Comparison of ENCODE assay signal across 30 mouse cellular contexts in the genomic region with DNA sequence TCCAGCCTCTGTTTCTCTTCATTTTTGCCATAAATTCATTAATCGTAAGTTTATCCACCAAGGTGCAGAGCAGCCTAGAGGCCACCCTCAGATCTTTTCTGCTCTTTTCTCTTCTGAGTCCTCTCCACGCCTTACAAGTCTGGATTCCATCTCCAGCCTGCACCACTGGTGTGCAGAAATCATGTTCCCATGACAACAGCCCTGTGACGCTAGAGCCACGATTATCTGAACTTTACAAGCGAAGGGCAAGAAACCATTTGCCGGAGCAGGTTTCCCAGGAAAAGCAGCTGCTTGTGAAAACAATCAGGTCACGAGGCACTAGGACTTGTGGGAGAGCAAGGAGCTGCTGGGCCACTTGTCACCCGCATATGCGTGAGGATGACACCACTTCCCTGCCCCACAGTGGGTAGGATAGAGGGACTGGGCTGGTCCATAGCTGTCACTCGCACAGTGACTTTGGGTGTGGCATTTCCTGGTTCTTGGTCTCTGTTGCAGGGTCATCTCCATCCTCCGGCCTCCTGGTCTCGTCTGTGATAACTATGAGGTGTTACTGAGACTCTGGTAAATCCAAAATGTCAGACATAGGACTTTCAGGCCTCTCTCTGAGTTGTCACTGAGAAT. TPM values are rescaled to one million over a fixed set of nuclear protein-coding genes. Genes with fewer than 3 reads are reported as not detected.
A peak's percentile ranks its signal among the peaks of the same experiment; 100 is the strongest.
DNase-seq lines count a peak whose midpoint lies in the region; ATAC-seq and TF ChIP-seq lines count a peak whose summit lies in the region.
"Had no signal": no experiment of that assay in that cellular context is flagged by ENCODE, and none has a peak within 500 bp of the region (broad histone marks: within the 10 kb centered on the region; RNA-seq: fewer than 3 reads in every experiment).

No protein-coding gene starts in this region.

- 0 out of 2 replicates have a peak, but pooled peaks cover 3% of the 10 kb centered on the region for H3K4me1 ChIP-seq in hindbrain, embryonic 15.5 days (replicated peaks)
- H3K4me1 ChIP-seq in hindbrain, embryonic 12.5 days = no peaks in the 10 kb centered on the region
- H3K4me1 ChIP-seq in midbrain, embryonic 16.5 days (ENCODE audit: control insufficient read depth, insufficient read depth, low read length) = no peaks in the 10 kb centered on the region
- H3K4me1 ChIP-seq in midbrain, embryonic 13.5 days (replicated peaks) = no peaks in the 10 kb centered on the region
- H3K4me1 ChIP-seq: heart, embryonic 12.5 days; limb, embryonic 10.5 days had no signal

- no peak overlapping the region for H3K27ac ChIP-seq in hindbrain, embryonic 15.5 days (replicated peaks)
- no peak overlapping the region for H3K27ac ChIP-seq in hindbrain, embryonic 12.5 days
- no peak overlapping the region for H3K27ac ChIP-seq in midbrain, embryonic 16.5 days (ENCODE audit: low read length)
- no peak overlapping the region for H3K27ac ChIP-seq in midbrain, embryonic 13.5 days
- H3K27ac ChIP-seq: gastrocnemius, adult 2 months; limb, embryonic 10.5 days had no signal

- no peaks in the 10 kb centered on the region for H3K27me3 ChIP-seq in hindbrain, embryonic 15.5 days
- no peaks in the 10 kb centered on the region for H3K27me3 ChIP-seq in hindbrain, embryonic 12.5 days
- H3K27me3 ChIP-seq in midbrain, embryonic 16.5 days (ENCODE audit: control insufficient read depth, insufficient read depth, low read depth, low read length) = no peaks in the 10 kb centered on the region
- no peaks in the 10 kb centered on the region for H3K27me3 ChIP-seq in midbrain, embryonic 13.5 days
- H3K27me3 ChIP-seq: heart, embryonic 12.5 days had no signal

- peak; percentile 20 for DNase-seq in adrenal gland, adult 2 months
- no peak for DNase-seq in adrenal gland, adult 8-10 months
- DNase-seq in brain, embryonic 14.5 days (ENCODE audit: low read depth) = peak; percentile 42
- DNase-seq in thymus, postnatal 25 days = no peak
- DNase-seq: cerebellum, adult 18-20 months; cerebellum, postnatal 25 days; embryo, embryonic 11 days; gastrocnemius, adult 2 months; heart, postnatal 14 days; kidney, postnatal 36 days; liver, postnatal 0 days; spleen, adult 18-20 months; thymus, postnatal 4 days had no signal

- H3K36me3 ChIP-seq in hindbrain, embryonic 15.5 days = no peaks in the 10 kb centered on the region
- H3K36me3 ChIP-seq in hindbrain, embryonic 12.5 days = no peaks in the 10 kb centered on the region
- no peaks in the 10 kb centered on the region for H3K36me3 ChIP-seq in midbrain, embryonic 16.5 days (ENCODE audit: control insufficient read depth, insufficient read depth, low read length)
- H3K36me3 ChIP-seq in midbrain, embryonic 13.5 days = no peaks in the 10 kb centered on the region
- H3K36me3 ChIP-seq: heart, embryonic 12.5 days; limb, embryonic 10.5 days had no signal

- TF ChIP-seq POLR2A in brain, embryonic 14.5 days (IDR thresholded peaks at IDR 0.05; ENCODE audit: borderline replicate concordance, extremely low read depth, insufficient read depth, insufficient read length, poor library complexity, severe bottlenecking) = no peak

- H3K9me3 ChIP-seq in hindbrain, embryonic 15.5 days = no peaks in the 10 kb centered on the region
- H3K9me3 ChIP-seq in hindbrain, embryonic 12.5 days (replicated peaks) = no peaks in the 10 kb centered on the region
- no peaks in the 10 kb centered on the region for H3K9me3 ChIP-seq in midbrain, embryonic 16.5 days (replicated peaks; ENCODE audit: control insufficient read depth, low read length, poor library complexity, severe bottlenecking)
- no peaks in the 10 kb centered on the region for H3K9me3 ChIP-seq in midbrain, embryonic 13.5 days
- H3K9me3 ChIP-seq: heart, embryonic 12.5 days; limb, embryonic 10.5 days had no signal

- H3K9ac ChIP-seq in hindbrain, embryonic 15.5 days = no peak overlapping the region
- H3K9ac ChIP-seq in hindbrain, embryonic 12.5 days = no peak overlapping the region
- H3K9ac ChIP-seq in midbrain, embryonic 16.5 days (ENCODE audit: low read depth, low read length) = peak overlapping the region; percentile 5; the same call in 1 of the 2 replicates
- H3K9ac ChIP-seq in midbrain, embryonic 13.5 days (replicated peaks) = no peak overlapping the region
- H3K9ac ChIP-seq: heart, embryonic 12.5 days; liver, postnatal 0 days had no signal

- WGBS in hindbrain, embryonic 15.5 days = 58% methylated on average over 12 of the region's 12 CpGs
- 64% methylated on average over 12 of the region's 12 CpGs for WGBS in hindbrain, embryonic 12.5 days
- 58% methylated on average over 12 of the region's 12 CpGs for WGBS in midbrain, embryonic 16.5 days
- WGBS in midbrain, embryonic 13.5 days = 65% methylated on average over 12 of the region's 12 CpGs

- TF ChIP-seq CTCF in brain, embryonic 14.5 days (IDR thresholded peaks at IDR 0.05; ENCODE audit: borderline replicate concordance, extremely low read depth, insufficient read depth, insufficient read length) = no peak

- peak; percentile 57; the same call in 1 of the 2 replicates for ATAC-seq in hindbrain, embryonic 15.5 days (ENCODE audit: low FRiP score, low read depth)
- no peak for ATAC-seq in hindbrain, embryonic 12.5 days (ENCODE audit: low FRiP score)
- peak; percentile 68; the same call in 1 of the 2 replicates for ATAC-seq in midbrain, embryonic 16.5 days
- ATAC-seq in midbrain, embryonic 13.5 days = no peak
- ATAC-seq: CD4-positive, CD25-positive, alpha-beta regulatory T cell, adult 4 months; liver, postnatal 0 days had no signal

- H3K4me2 ChIP-seq in hindbrain, embryonic 15.5 days = no peak overlapping the region
- H3K4me2 ChIP-seq in hindbrain, embryonic 12.5 days (replicated peaks) = no peak overlapping the region
- no peak overlapping the region for H3K4me2 ChIP-seq in midbrain, embryonic 16.5 days (ENCODE audit: low read length)
- H3K4me2 ChIP-seq in midbrain, embryonic 13.5 days (replicated peaks) = no peak overlapping the region
- H3K4me2 ChIP-seq: heart, embryonic 12.5 days had no signal

- no peak overlapping the region for H3K4me3 ChIP-seq in hindbrain, embryonic 15.5 days
- H3K4me3 ChIP-seq in hindbrain, embryonic 12.5 days = no peak overlapping the region
- no peak overlapping the region for H3K4me3 ChIP-seq in midbrain, embryonic 16.5 days (ENCODE audit: low read depth, low read length)
- H3K4me3 ChIP-seq in midbrain, embryonic 13.5 days (replicated peaks) = no peak overlapping the region
- H3K4me3 ChIP-seq: gastrocnemius, adult 2 months; heart, embryonic 12.5 days; limb, embryonic 10.5 days; myocyte had no signal

RNA-seq across cellular contexts. Expression of a gene that starts 16.6 kb away (rescaled TPM):
- not detected for total RNA-seq in adrenal gland, adult 2 months (2021)
- polyA plus RNA-seq in adrenal gland, adult 2 months (2012; rRNA removed) = not detected in 2 replicates
- not detected for total RNA-seq in adrenal gland, adult 8-10 months (2022)
- polyA plus RNA-seq in hindbrain, embryonic 15.5 days (2015; fragmentation: Nextera tagmentation; extraction: Ambion mirVana) = not detected in 2 replicates
- polyA plus RNA-seq in hindbrain, embryonic 12.5 days (2016; fragmentation: Nextera tagmentation; extraction: Ambion mirVana) = not detected in 2 replicates
- not detected in 2 replicates for polyA plus RNA-seq in midbrain, embryonic 16.5 days (2015; fragmentation: Nextera tagmentation; extraction: Ambion mirVana)
- polyA plus RNA-seq in midbrain, embryonic 13.5 days (2015; fragmentation: Nextera tagmentation; extraction: Ambion mirVana) = 0.15 TPM in 1 of 2 replicates, not detected in the other
- not detected in 2 replicates for polyA plus RNA-seq in brain, embryonic 14.5 days (2012; rRNA removed)
- total RNA-seq: gastrocnemius, adult 2 months; granulocyte monocyte progenitor cell, adult 5-6 weeks; heart, postnatal 14 days; layer of hippocampus, postnatal 10 days; left cerebral cortex, adult 8-10 months; liver, adult 2 months; megakaryocyte-erythroid progenitor cell, adult 5-6 weeks; neutrophil, adult 5-6 weeks had no signal
- polyA plus RNA-seq: CD4-positive, CD25-positive, alpha-beta regulatory T cell, adult 4 months; embryonic facial prominence, embryonic 14.5 days; heart, embryonic 12.5 days; kidney, embryonic 14.5 days; limb, embryonic 10.5 days; liver, adult 2 months; liver, postnatal 0 days; myocyte had no signal

RNA-seq across cellular contexts. Expression of a gene that starts 23.5 kb away (rescaled TPM):
- total RNA-seq in adrenal gland, adult 2 months (2021) = under 1 TPM; 0.79 to 0.84 TPM
- 1.9 TPM in 2 replicates for polyA plus RNA-seq in adrenal gland, adult 2 months (2012; rRNA removed)
- under 1 TPM in 3 of 4 experiments, not detected in 1; 0.34 to 0.96 (median 0.66) TPM for total RNA-seq in adrenal gland, adult 8-10 months (2022)
- polyA plus RNA-seq in hindbrain, embryonic 15.5 days (2015; fragmentation: Nextera tagmentation; extraction: Ambion mirVana) = 0.41 and 0.73 TPM in 2 replicates
- 1.3 and 1.5 TPM in 2 replicates for polyA plus RNA-seq in hindbrain, embryonic 12.5 days (2016; fragmentation: Nextera tagmentation; extraction: Ambion mirVana)
- 0.36 and 0.45 TPM in 2 replicates for polyA plus RNA-seq in midbrain, embryonic 16.5 days (2015; fragmentation: Nextera tagmentation; extraction: Ambion mirVana)
- not detected in 2 replicates for polyA plus RNA-seq in midbrain, embryonic 13.5 days (2015; fragmentation: Nextera tagmentation; extraction: Ambion mirVana)
- polyA plus RNA-seq in brain, embryonic 14.5 days (2012; rRNA removed) = 1.8 and 2.9 TPM in 2 replicates
- total RNA-seq: gastrocnemius, adult 2 months; granulocyte monocyte progenitor cell, adult 5-6 weeks; heart, postnatal 14 days; liver, adult 2 months; megakaryocyte-erythroid progenitor cell, adult 5-6 weeks; neutrophil, adult 5-6 weeks had no signal
- polyA plus RNA-seq: CD4-positive, CD25-positive, alpha-beta regulatory T cell, adult 4 months; liver, adult 2 months; liver, postnatal 0 days; myocyte had no signal

RNA-seq across cellular contexts. Expression of a gene that starts 49.2 kb away (rescaled TPM):
- not detected for total RNA-seq in adrenal gland, adult 2 months (2021)
- not detected in 2 replicates for polyA plus RNA-seq in adrenal gland, adult 2 months (2012; rRNA removed)
- total RNA-seq in adrenal gland, adult 8-10 months (2022) = not detected
- polyA plus RNA-seq in hindbrain, embryonic 15.5 days (2015; fragmentation: Nextera tagmentation; extraction: Ambion mirVana) = not detected in 2 replicates
- not detected in 2 replicates for polyA plus RNA-seq in hindbrain, embryonic 12.5 days (2016; fragmentation: Nextera tagmentation; extraction: Ambion mirVana)
- polyA plus RNA-seq in midbrain, embryonic 16.5 days (2015; fragmentation: Nextera tagmentation; extraction: Ambion mirVana) = not detected in 2 replicates
- not detected in 2 replicates for polyA plus RNA-seq in midbrain, embryonic 13.5 days (2015; fragmentation: Nextera tagmentation; extraction: Ambion mirVana)
- not detected in 2 replicates for polyA plus RNA-seq in brain, embryonic 14.5 days (2012; rRNA removed)
- total RNA-seq: ES-E14; gastrocnemius, adult 2 months; granulocyte monocyte progenitor cell, adult 5-6 weeks; heart, postnatal 14 days; layer of hippocampus, postnatal 10 days; left cerebral cortex, adult 8-10 months; liver, adult 2 months; megakaryocyte-erythroid progenitor cell, adult 5-6 weeks; neutrophil, adult 5-6 weeks had no signal
- polyA plus RNA-seq: CD4-positive, CD25-positive, alpha-beta regulatory T cell, adult 4 months; embryonic facial prominence, embryonic 14.5 days; heart, embryonic 12.5 days; kidney, embryonic 14.5 days; limb, embryonic 10.5 days; liver, adult 2 months; liver, postnatal 0 days; myocyte had no signal

RNA-seq across cellular contexts. Expression of a gene that starts 49.3 kb away (rescaled TPM):
- 1 to 10 TPM; 3.5 to 8.5 TPM for total RNA-seq in adrenal gland, adult 2 months (2021)
- polyA plus RNA-seq in adrenal gland, adult 2 months (2012; rRNA removed) = 3.9 and 4.4 TPM in 2 replicates
- 10 to 100 TPM in 2 of 4 experiments, 1 to 10 TPM in 2; 6.2 to 12.9 (median 9.9) TPM for total RNA-seq in adrenal gland, adult 8-10 months (2022)
- not detected in 2 replicates for polyA plus RNA-seq in hindbrain, embryonic 15.5 days (2015; fragmentation: Nextera tagmentation; extraction: Ambion mirVana)
- 0.09 TPM in 1 of 2 replicates, not detected in the other for polyA plus RNA-seq in hindbrain, embryonic 12.5 days (2016; fragmentation: Nextera tagmentation; extraction: Ambion mirVana)
- polyA plus RNA-seq in midbrain, embryonic 16.5 days (2015; fragmentation: Nextera tagmentation; extraction: Ambion mirVana) = not detected in 2 replicates
- not detected in 2 replicates for polyA plus RNA-seq in midbrain, embryonic 13.5 days (2015; fragmentation: Nextera tagmentation; extraction: Ambion mirVana)
- 0.30 and 0.59 TPM in 2 replicates for polyA plus RNA-seq in brain, embryonic 14.5 days (2012; rRNA removed)
- polyA plus RNA-seq: heart, embryonic 12.5 days had no signal

Comparison
In these comparisons a context has a peak if more than half of its experiments do, and no peak if none do; other contexts are left out.
1. DNase-seq: peak in adrenal gland, adult 2 months (single experiment) and brain, embryonic 14.5 days (single experiment); none in adrenal gland, adult 8-10 months (single experiment) and thymus, postnatal 25 days (single experiment).
2. ATAC-seq: peak in hindbrain, embryonic 15.5 days (single experiment) and midbrain, embryonic 16.5 days (single experiment); none in hindbrain, embryonic 12.5 days (single experiment) and midbrain, embryonic 13.5 days (single experiment).